Mouse (Mus musculus): ENCODE data around the gene Zfyve21.

Zfyve21 gene

DNA sequence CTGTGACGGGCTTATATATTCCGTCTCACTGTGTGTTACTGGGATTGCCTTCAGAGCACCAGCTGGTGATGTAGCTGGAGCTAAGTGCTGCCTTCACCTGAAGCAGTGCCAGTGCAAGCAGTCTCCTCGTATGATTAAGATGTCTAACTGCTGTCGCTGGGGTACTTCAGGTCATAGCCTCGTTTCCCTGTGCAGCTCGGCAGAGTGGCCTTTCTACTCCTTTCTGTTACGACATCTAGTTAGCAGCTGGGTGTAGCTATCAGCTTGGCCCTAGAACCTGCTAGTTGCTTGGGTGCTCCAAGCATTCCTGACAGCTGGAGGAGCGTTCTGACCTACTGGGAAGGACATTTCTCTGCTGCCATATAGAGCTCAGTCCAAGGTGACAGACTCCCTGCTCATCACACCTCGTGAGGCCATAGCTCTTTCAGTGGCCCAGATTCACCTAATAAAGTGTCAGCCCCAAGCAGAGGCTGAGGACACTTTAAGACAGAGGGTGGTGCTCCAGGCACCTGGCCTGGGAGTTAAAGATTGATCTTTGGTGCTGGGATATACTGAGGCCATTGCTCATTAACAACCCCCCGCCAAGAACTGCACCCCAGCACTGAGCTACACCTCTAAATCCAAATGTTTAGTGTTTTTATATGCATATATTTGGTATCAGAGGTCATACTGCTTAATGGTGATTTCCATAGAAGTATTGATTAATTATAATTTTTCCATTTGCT is 13.3 kb upstream of the Zfyve21 start:
- no peak for DNase-seq (ENCODE audit: low spot score)

DNA sequence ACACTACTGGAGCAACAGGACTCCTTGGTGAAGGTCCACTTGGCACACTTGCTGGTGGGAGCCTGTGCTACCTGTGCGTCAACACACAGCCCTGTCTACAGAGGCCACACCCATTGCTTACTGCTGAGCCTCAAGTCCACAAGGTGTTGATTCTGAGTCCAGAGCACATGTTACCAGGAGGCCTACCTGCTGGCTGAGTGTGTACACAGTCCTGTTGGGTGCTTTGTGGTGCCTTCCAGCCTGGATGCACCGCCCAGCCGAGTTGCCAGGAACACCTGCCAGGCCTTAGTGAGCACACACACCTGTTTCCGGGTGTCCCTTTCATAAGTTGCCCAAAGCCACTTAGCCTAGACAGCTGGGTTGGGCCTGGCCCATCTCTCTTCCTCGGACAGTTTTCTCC is 10.4 kb upstream of the Zfyve21 start:
- DNase-seq (ENCODE audit: low spot score): no peak

DNA sequence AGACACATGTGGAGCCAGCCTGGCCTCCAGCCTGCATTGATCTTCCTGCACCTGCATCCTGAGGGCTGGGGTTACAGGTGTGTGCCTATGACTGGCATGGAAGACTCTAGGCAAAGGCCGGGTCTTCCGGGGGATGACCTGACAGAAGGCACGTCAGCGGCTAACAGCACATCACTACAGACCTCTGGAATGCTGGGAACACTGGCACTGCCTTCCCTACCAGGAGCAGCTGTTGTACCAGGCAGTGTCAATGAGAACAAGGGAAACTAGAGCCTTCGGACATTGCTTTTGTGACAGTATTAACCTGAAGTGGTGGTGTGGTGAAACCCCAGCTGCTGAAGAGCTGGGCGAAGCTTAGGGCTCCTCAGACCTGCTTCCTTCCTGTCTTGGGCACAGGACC is 5.2 kb upstream of the Zfyve21 start:
- no peak for DNase-seq (ENCODE audit: low spot score)

DNA sequence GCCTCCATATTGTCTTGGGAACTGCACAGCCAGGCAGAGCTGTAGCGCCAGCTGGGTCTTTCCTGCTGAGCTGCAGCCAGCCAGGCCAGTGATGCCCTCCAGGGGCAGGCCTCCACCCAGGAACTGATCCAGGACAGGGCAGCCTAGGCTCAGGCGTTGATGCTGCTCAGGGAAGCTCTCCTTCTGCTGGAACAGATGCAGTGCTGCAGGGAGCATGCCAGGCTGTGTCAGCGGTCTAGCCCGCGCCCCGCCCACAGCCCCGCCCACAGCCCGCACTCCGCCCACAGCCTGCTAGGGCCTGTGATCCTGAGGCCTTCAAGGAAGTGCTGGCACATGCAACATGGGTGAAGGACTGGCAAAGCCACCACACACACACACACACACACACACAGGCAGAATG is 4.2 kb upstream of the Zfyve21 start:
- DNase-seq (ENCODE audit: low spot score): peak; percentile 72

DNA sequence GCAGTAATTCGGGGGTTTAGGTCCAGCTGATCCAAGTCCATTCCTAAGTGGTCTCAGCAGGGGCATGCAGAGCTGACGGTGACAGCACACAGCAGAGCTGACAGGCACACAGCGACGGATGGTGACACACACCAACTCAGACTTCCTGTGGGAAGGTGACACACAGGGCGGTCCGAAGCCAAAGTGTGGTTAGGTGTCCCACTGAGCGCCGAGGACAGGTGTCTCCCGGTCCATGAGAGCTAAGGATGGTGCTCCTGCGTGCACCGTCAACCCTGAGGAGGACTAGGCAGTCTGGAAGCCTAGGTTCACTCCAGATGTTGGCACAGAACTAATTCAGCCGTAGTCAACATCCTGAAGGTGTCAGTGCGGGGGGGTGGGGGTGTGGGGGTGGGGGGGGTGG is 1.9 kb upstream of the Zfyve21 start:
- no peak for DNase-seq (ENCODE audit: low spot score)

DNA sequence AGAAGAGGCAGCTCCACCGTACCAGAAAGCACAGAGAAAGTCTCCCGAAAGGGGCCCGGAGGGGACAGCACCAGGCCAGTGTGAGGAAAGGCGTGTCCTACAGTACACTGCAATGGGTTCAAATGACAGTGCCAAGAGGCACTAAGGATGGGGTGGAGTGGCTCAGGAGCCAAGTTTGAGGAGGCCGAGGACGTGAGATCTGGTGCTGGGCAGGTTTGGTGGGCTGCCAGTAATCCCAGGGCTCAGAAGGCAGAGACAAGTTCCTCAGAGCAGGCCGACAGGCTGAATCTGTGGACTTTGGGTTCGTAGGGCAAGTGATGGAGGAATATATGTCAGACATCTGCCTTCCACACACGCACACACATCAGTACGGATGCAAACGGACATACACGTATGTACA is 1.4 kb upstream of the Zfyve21 start:
- no peak for DNase-seq (ENCODE audit: low spot score)

DNA sequence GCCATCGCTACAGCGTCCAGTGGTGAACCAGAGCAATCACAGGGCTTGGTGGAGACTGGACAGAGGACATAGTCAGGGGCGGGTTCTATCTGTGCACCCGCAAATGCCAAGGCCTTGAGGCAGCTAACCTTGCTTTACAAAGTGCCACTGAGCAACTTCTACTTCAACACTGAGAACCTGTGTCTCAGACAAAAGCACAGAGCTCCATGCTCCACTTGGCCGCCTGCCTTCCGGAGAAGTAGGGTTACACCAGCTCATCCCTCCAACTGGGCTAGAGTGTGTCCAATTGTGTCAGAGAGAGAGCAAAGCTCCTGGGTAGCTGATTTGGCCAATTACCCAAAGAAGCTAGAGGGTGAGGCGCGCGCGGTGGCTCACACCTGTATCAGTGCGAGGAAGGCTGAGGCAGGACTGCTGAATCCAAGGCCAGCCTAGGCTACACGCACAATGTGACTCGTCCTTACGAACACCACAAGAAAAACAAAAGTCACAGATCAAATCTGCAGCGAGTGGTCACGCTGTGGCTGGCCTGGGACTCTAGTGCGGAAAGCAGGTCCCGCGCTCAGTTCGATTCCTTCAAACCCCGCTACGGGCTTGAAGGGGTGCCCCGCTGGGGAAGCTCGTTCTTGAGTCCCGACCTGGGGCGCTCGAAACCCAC is 732 bp upstream of the Zfyve21 start:
- no peak for DNase-seq (ENCODE audit: low spot score)

DNA sequence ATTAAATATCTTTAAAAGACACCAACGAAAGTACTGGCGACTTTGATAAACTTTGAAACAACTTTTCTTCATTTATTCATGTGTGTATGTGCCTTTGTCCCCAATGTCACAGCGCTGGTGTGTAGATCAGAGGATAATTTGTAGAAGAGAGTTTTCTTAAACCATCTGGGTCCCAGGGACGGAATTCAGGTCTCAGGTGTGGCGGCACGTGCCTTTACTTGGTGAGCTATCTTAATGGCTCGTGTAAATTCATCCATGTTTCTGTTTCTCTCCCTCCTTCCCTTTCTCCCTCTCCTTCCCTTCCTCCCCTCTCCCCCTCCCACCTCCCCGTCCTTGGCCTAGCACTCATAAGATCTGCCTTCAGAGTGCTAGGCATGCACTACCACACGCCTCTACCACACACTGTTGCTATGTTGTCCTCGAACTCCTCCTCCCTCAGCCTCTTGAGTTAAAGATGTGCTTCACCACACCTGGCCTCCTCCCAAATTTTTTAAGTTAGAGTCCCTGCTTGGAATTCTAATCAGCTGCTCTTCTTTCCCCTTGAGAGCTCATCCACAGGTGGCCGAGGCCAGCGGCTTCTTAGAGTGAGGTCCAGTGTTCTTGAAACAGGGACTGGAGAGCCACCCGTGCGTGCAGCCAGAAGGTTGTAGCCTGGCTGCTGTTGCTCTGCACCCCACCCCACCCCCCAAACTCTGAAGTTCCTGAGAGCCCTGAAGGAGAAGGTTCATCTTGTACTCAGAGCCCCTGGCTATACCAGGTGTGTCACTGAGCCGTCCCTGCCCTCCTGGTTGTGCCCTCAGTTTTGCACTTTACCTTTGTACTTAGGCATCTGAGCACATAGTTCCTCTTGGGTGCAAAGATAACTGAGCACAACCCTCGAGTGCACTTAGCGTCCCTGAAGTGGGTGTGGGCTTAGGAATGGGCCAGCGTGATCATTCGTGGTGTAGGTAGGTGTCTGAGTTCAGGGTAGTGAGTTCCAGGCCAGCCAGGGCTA is 1.1 kb downstream of the Zfyve21 start:
- no peak for DNase-seq (ENCODE audit: low spot score)

DNA sequence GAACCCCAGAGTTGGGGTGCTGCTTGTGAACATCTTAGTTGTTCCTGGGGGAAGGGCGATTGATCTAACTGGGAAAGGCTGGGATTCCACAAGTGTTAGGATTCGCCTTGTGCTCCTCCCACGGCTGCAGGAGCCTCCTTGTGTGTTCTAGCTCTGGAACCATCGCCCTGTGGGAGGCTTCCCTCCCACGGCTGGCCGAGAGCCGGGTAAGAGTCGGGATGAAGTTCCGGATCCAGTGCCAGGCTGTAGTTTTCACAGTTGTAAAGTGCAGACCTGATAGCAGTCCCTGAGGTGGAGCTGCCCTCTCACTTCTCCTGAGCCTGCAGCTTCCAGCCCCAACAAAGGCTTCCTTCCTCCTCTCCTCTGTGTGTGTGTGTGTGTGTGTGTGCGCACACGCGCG is 2.6 kb downstream of the Zfyve21 start:
- DNase-seq (ENCODE audit: low spot score): peak; percentile 69

DNA sequence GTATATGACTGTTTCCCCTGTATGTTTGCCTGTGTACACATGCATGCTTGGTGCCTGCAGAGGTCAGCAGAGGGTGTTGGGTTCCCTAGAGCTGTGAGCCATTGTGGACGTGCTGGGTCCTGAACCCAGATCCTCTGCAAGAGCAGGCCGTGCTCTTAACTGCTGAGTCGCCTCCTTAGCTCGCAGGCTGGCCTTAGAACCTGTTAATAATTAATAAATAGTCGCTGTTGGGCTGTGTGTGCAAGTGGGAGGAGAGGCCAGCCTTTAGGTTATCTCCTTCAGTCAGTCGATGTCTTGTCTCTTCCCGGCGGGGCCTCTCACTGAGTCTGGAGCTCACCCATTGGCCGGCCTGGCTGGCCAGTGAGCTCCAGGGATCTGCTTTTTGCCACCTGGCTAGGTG is 3.0 kb downstream of the Zfyve21 start:
- DNase-seq (ENCODE audit: low spot score): no peak

DNA sequence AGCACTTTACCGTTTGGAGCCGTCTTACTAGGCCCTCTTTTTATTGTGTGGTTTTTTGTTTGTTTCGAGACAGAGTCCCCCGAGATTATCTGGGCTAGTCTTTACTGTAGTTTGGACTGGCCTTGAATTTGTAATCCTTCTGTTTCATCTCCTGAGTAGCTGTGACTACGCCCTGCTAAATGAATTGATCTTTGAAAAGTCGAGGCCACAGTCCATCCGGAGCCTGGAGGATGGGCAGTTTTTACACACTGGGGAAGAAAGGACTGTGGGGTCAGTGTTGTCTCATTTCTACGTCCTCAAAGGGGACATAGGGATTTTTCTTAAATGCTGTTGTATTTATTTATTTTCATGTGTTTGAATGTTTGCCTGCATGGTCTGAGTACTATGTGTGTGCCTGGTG is 4.0 kb downstream of the Zfyve21 start:
- DNase-seq (ENCODE audit: low spot score): no peak

DNA sequence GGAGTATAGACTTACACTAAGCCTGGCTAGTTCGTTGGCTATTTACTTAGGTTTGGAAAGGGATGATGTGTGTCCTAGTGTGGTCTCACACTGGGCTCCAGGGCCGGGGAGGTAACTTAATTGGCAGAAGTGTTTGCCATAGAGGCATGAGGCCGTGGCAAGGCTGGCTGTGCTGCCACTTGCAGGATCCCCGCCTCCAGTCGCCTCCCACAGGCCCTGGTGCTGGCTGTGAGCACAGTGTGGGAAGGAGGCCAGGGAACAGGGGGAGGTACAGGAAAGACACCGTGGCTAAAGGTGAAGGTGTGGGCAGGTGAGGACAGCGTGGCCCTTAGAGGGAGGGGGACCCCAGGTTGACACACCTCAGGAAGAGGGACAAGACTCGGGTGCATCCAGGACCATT is 6.0 kb downstream of the Zfyve21 start:
- peak; percentile 46 for DNase-seq (ENCODE audit: low spot score)

DNA sequence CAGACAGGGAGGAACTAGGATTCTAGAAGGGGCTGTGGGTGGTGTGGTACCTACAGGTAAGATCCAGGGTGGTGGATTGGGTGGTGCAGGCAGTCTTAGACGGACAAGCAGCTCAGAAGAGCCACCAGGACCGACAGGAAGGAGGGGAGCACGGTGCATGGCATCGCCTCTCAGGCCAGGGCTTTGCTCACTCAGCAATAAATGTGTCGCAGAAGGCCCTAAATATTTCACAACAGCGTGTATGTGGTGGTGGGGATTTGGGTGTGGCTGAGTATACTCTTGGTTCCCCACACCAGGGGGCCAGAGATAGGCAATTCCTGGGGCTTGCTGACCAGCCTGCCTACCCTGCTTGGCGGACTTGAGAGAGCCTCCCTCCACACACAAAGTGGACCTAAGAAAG is 6.7 kb downstream of the Zfyve21 start:
- no peak for DNase-seq (ENCODE audit: low spot score)

DNA sequence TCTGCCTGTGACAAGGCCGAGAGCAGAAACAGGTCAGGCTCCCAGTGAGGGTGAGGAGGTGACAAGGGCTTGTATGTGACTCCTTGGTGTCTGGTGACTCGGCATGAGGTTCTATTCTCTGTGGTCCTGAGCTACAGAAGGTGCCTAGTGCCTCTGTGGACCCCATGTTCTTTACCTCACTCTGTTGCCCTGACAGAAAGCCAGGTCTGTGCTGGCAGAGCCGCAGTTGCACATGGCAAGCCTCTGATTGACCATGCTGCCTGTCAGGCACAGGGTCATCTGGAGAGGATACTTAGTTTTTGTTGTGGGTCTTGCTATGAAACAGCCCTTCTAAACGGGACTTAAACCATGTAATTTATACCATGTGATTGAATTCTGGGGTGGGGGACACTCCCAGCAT is 8.0 kb downstream of the Zfyve21 start:
- DNase-seq (ENCODE audit: low spot score): no peak

DNA sequence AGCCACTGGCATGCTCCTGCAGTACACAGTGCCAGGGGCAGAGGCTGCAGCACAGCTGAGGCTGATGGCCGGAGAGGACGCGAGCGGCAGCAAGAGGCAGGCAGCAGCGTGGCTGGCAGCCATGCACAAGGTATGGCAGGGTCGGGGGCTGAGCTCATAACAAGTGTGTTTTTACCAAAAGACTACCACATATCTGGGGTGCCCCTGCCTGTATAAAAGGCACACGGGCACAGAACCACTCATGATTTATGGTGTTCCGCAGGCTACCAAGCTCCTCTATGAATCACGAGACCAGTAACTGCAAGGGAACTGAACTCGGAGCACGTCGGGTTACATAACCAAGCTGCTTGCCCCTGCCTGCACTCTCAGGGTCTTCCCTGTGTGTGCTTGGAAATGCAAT is 13.6 kb downstream of the Zfyve21 start:
- DNase-seq (ENCODE audit: low spot score): no peak

DNA sequence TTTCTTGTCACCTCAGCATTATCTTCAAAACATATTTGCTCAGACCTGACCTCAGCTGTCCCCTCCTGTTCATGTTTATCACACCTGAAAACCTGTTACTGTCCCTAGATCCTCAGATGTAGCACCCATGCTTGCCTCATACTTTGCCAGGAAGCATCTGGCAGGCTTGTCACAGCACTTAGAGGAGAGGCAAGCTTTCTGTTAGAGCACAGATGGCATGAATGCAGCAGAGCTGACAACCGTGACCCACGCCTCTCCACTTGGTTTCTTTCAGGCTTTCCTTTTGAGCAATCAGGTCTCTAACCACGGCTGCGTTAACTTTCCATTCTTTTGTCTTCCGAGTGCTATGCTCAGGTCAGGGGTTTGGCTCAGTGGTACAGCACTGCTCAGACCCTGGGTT is 15.5 kb downstream of the Zfyve21 start:
- DNase-seq (ENCODE audit: low spot score): no peak

DNA sequence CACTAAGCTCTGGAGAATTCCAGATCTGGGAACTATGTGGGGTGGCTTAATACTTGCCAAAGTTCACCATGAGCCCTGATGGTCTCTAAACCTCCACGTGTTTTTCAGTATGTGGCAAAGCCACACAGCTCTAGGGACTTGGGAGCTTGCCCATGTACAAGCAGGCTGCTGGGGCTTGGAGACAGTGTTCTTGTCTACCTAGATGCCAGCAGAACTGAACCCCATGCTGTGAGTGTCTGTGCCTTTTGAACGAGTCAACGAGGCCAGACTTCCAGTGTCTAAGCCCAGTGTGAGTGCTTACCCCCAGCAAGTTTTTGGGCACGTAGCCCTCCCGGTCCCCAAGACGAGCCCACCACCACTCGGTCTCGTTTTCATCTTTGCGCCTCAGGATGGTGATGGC is 16.0 kb downstream of the Zfyve21 start:
- DNase-seq (ENCODE audit: low spot score): no peak

DNA sequence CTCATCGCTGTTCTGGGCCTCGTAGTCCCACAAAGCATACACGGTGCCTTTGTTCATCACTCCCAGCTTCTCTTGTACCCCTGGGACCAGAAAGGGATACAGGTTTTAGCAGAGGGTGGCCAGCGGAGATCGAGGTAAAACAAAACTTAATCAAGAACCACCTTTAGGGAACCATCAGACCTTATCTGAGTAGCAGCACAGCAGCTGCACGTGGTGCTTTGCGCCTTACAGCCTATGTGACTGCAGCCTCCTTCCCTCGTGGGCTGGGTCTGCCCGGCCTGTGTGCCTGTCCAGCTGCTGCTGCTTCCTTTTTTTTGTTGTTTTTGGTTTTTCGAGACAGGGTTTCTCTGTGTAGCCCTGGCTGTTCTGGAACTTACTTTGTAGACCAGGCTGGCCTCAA is 16.4 kb downstream of the Zfyve21 start:
- no peak for DNase-seq (ENCODE audit: low spot score)

DNA sequence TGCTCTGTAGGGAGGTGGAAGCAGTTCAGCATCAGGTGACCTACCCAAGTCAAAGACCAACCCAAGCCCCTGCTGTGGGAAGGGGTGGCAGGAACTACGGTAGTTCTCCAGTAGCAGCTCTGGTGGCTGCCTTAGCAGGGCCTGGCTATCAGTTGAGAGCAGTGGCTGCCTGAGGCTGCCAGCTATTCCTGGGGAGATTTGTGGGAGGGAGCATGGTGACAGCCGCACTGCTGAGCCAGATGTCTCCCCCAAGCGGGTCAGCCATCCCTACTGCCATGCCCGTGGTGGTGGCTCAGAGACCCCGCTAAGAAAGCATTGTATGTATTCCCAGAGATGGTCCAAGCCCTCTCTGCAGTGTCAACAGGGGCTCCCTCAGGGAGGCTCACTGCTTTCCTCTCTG is 18.7 kb downstream of the Zfyve21 start:
- DNase-seq (ENCODE audit: low spot score): no peak

DNA sequence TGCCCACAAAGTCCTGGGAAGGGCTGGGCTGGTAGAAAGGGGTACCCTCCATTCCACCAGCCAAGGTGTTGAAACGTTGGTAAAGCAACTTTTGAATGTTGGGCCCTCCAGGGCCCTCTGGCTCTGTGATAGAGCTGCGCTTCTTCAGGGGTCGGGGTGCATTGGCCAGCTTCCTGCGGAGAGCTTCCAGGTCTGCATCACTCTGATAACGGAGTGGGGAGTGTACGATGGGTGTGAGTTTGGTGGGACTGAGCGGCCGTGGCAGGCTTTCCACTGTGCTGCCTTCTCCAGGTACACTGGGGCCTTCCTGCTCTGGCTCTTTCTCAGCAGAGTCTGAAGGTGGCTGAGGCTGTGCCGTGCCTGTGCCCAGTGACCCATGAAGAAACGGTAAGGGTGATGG is 19.5 kb downstream of the Zfyve21 start:
- no peak for DNase-seq (ENCODE audit: low spot score)

DNA sequence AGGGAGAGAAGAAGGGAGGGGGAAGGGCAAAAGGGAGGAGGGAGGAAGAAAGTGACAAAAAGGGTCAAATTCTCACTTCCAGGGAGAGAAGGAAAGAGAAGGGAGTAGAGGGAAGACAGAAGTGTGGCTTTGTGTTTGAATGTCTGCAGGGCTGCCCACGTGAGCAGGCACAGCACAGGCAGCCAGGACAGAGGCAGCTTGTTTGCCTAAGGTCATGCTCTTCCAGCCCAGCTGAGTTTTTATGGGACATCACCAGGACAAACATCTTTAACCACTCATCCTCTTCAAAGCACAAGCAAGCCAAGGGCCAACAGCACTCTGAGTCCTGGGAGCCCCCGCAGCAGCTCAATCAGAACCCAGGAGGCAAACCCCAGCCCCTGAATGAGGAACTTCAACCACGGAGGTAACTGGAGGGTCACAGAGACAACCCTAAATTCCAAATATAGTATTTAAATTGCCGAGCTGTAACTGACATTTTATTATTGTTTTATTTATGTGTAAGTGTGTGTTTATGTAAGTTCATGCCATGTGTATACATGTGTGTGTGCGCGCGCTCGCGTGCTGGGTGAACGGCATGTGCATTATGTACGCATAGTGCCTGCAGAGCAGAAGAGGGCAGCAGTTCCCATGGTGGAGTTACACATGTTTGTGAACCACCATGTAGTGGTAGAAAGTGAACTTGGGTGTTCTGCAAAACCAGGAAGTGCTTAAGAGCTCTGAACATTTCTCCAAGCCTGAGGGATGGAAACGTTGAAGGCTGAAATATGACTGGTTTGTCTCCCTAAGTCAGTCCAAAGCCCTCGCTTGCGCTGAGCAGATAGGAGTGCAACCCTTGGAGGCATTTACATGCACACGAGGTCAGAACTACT is 28.8 kb downstream of the Zfyve21 start:
- DNase-seq (ENCODE audit: low spot score): no peak

DNA sequence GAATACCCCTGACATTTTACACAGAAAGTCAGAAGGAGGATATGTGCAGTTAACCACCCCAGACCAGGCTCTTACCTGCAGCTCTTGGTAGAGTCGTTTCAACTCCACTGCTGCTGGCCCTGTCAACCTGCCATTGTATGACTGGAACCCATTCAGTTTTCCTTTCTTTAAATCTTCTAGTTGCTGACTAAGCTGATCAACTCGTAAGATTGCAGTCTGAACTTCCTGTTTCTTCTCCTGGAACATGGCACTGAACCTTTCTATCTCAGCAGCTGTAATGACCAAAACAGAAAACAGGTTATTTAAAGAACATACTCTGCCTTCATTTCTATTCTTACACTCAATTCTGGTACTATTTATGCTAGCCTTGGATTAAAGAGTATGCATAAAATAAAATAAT is 29.5 kb downstream of the Zfyve21 start:
- DNase-seq (ENCODE audit: low spot score): no peak

All from ovary, adult 18-20 months (tissue).